Mouse (Mus musculus) erythroblast, embryonic 14.5 days (primary cell): ENCODE data around the gene Hagh. TPM values are rescaled to one million over a fixed set of nuclear protein-coding genes. Genes with fewer than 3 reads are reported as not detected.

ENCODE experiments used
- H3K27me3 ChIP-seq: 2 replicates; pipeline ENCODE4 v1.6.1; 2012; ENCODE audit warnings: inconsistent platforms; ENCODE audit not compliant: control insufficient read depth
- H3K36me3 ChIP-seq: 2 replicates; pipeline ENCODE4 v1.6.1; 2012; ENCODE audit warnings: mild to moderate bottlenecking, inconsistent platforms; ENCODE audit not compliant: control insufficient read depth
- H3K4me1 ChIP-seq: 2 replicates; pipeline ENCODE4 v1.6.1; 2012; ENCODE audit warnings: inconsistent platforms; ENCODE audit not compliant: control insufficient read depth
- H3K4me3 ChIP-seq: replicated peaks from 2 replicates; pipeline ENCODE3; 2012; ENCODE audit warnings: moderate library complexity, mild to moderate bottlenecking, inconsistent platforms
- H3K9me3 ChIP-seq: 2 replicates; pipeline ENCODE4 v1.6.1; 2012; ENCODE audit warnings: low read length, inconsistent platforms, mixed read lengths; ENCODE audit not compliant: control insufficient read depth
- GATA1 ChIP-seq: IDR thresholded peaks from 2 replicates; pipeline ENCODE4 v1.6.1; 2012; ENCODE audit warnings: low read length, inconsistent platforms, mixed read lengths
- TAL1 ChIP-seq: IDR thresholded peaks from 3 replicates; pipeline ENCODE4 v1.6.1; 2012; ENCODE audit warnings: low read length, inconsistent platforms, mixed read lengths
- polyA plus RNA-seq: library from polyadenylated mRNA; stranded (reverse); fragments of >175 nt; gene quantifications from 2 replicates; pipeline ENCODE4 v1.2.3, GENCODE M21; 2012

Gene Hagh
- polyA plus RNA-seq, 1 experiment: 33.4 TPM

- Histone ChIP-seq H3K4me3 (no peak overlapping the region), H3K4me1 (peaks cover 3% of the 10 kb centered on the region), H3K36me3 (no peaks in the 10 kb centered on the region), H3K9me3 (no peaks in the 10 kb centered on the region), H3K27me3 (peaks cover 4% of the 10 kb centered on the region; the same call in 1 of the 2 replicates)
- TF ChIP-seq TAL1 (no peak), GATA1 (no peak)
Measured at GRCm38 (mm10) chr17:24812215-24812614, 27.7 kb upstream of the Hagh start.

GRCm38 (mm10) chr17:24815256-24815655 is 24.7 kb upstream of the Hagh start:
- H3K4me1 ChIP-seq: peaks cover 3% of the 10 kb centered on the region
- no peaks in the 10 kb centered on the region for H3K27me3 ChIP-seq
- H3K36me3 ChIP-seq: no peaks in the 10 kb centered on the region
- H3K9me3 ChIP-seq: no peaks in the 10 kb centered on the region
- TF ChIP-seq GATA1: no peak
- TF ChIP-seq TAL1: no peak
- no peak overlapping the region for H3K4me3 ChIP-seq

- Histone ChIP-seq H3K9me3 (no peaks in the 10 kb centered on the region), H3K36me3 (no peaks in the 10 kb centered on the region), H3K4me3 (no peak overlapping the region), H3K4me1 (peaks cover 3% of the 10 kb centered on the region), H3K27me3 (peaks cover 8% of the 10 kb centered on the region)
- TF ChIP-seq GATA1 (no peak), TAL1 (no peak)
Measured at GRCm38 (mm10) chr17:24817503-24817902, 22.4 kb upstream of the Hagh start.

- peaks cover 8% of the 10 kb centered on the region for H3K27me3 ChIP-seq
- H3K9me3 ChIP-seq: no peaks in the 10 kb centered on the region
- peaks cover 3% of the 10 kb centered on the region for H3K4me1 ChIP-seq
- H3K4me3 ChIP-seq: no peak overlapping the region
- no peak for TF ChIP-seq TAL1
- no peak for TF ChIP-seq GATA1
- H3K36me3 ChIP-seq: no peaks in the 10 kb centered on the region
Measured at GRCm38 (mm10) chr17:24818172-24818571, 21.8 kb upstream of the Hagh start.

GRCm38 (mm10) chr17:24819469-24819868 is 20.5 kb upstream of the Hagh start:
- Histone ChIP-seq H3K27me3 (peaks cover 8% of the 10 kb centered on the region), H3K4me1 (peaks cover 3% of the 10 kb centered on the region), H3K9me3 (no peaks in the 10 kb centered on the region), H3K36me3 (no peaks in the 10 kb centered on the region), H3K4me3 (no peak overlapping the region)
- TF ChIP-seq GATA1 (no peak), TAL1 (no peak)

- no peak for TF ChIP-seq GATA1
- no peak for TF ChIP-seq TAL1
- no peak overlapping the region for H3K4me3 ChIP-seq
- H3K4me1 ChIP-seq: no peaks in the 10 kb centered on the region
- H3K27me3 ChIP-seq: peaks cover 10% of the 10 kb centered on the region
- H3K36me3 ChIP-seq: no peaks in the 10 kb centered on the region
- no peaks in the 10 kb centered on the region for H3K9me3 ChIP-seq
Measured at GRCm38 (mm10) chr17:24821351-24822280, 18.3 kb upstream of the Hagh start.

- Histone ChIP-seq H3K9me3 (no peaks in the 10 kb centered on the region), H3K4me3 (no peak overlapping the region), H3K4me1 (peaks cover 17% of the 10 kb centered on the region), H3K27me3 (peaks cover 41% of the 10 kb centered on the region), H3K36me3 (no peaks in the 10 kb centered on the region; the same call in 1 of the 2 replicates)
- TF ChIP-seq TAL1 (no peak), GATA1 (no peak)
Measured at GRCm38 (mm10) chr17:24840341-24840740, 398 bp downstream of the Hagh start.

- Histone ChIP-seq H3K27me3 (peaks cover 36% of the 10 kb centered on the region), H3K4me3 (no peak overlapping the region), H3K4me1 (peaks cover 21% of the 10 kb centered on the region), H3K9me3 (no peaks in the 10 kb centered on the region), H3K36me3 (peaks cover 2% of the 10 kb centered on the region)
- no peak for TF ChIP-seq TAL1
- no peak for TF ChIP-seq GATA1
Measured at GRCm38 (mm10) chr17:24841133-24841532, 1.2 kb downstream of the Hagh start.

GRCm38 (mm10) chr17:24842631-24843030 is 2.7 kb downstream of the Hagh start:
- Histone ChIP-seq H3K9me3 (no peaks in the 10 kb centered on the region), H3K4me1 (peaks cover 33% of the 10 kb centered on the region), H3K4me3 (no peak overlapping the region), H3K36me3 (peaks cover 13% of the 10 kb centered on the region), H3K27me3 (peaks cover 26% of the 10 kb centered on the region)
- TF ChIP-seq GATA1: no peak
- no peak for TF ChIP-seq TAL1
